In genomic region chr17:65780970-65781369, GRCm38 (mm10) we compare ENCODE assay signal across 22 mouse cellular contexts. TPM values are rescaled to one million over a fixed set of nuclear protein-coding genes. Genes with fewer than 3 reads are reported as not detected.
DNase-seq lines count a peak whose midpoint lies in the region; TF ChIP-seq lines count a peak whose summit lies in the region.
"Had no signal": no experiment of that assay in that cellular context is flagged by ENCODE, and none has a peak within 500 bp of the region (broad histone marks: within the 10 kb centered on the region; RNA-seq: fewer than 3 reads in every experiment).

No protein-coding gene starts in this region.

- H3K4me3 ChIP-seq in heart, adult 2 months = no peak overlapping the region
- H3K4me3 ChIP-seq in testis, adult 2 months (ENCODE audit: control insufficient read depth, low read depth, low read length) = peak overlapping the region; percentile 5; the same call in 1 of the 2 replicates
- H3K4me3 ChIP-seq: embryonic facial prominence, embryonic 10.5 days had no signal

- no peak for TF ChIP-seq CTCF in heart, adult 2 months (IDR thresholded peaks at IDR 0.05)
- TF ChIP-seq CTCF in testis, adult 2 months (IDR thresholded peaks at IDR 0.05; ENCODE audit: control insufficient read depth, insufficient read depth, insufficient replicate concordance, low read depth, low read length) = no peak

- no peaks in the 10 kb centered on the region; the same call in 1 of the 2 replicates for H3K4me1 ChIP-seq in heart, adult 2 months (ENCODE audit: control insufficient read depth, insufficient read depth, low read length)
- H3K4me1 ChIP-seq in testis, adult 2 months (ENCODE audit: control insufficient read depth, insufficient read depth, low read length) = peaks cover 9% of the 10 kb centered on the region

- H3K36me3 ChIP-seq in heart, adult 2 months (ENCODE audit: control insufficient read depth, insufficient read depth, low read length) = peaks cover 2% of the 10 kb centered on the region; the same call in 1 of the 2 replicates
- no peaks in the 10 kb centered on the region for H3K36me3 ChIP-seq in testis, adult 2 months (ENCODE audit: control insufficient read depth, insufficient read depth, low read length)
- H3K36me3 ChIP-seq: forebrain, embryonic 15.5 days had no signal

- 95% methylated on average over 2 of the region's 2 CpGs for WGBS in heart, adult 2 months

- no peak for TF ChIP-seq EP300 in heart, adult 2 months (IDR thresholded peaks at IDR 0.05; ENCODE audit: insufficient read depth, low read depth, low read length)

- DNase-seq in heart, adult 11 months = peak; percentile 24
- no peak for DNase-seq in heart, adult 2 months
- DNase-seq in testis, postnatal 10 days (ENCODE audit: low spot score) = no peak
- DNase-seq in adipocyte (ENCODE audit: low spot score) = peak; percentile 53
- DNase-seq in cerebellum, postnatal 10 days = no peak
- DNase-seq: adrenal gland, adult 2 months; adrenal gland, postnatal 10 days; adrenal gland, postnatal 25 days; B cell, adult 2 months; cerebellum, adult 11 months; cerebellum, adult 18-20 months; cerebellum, adult 8-10 months; cerebellum, adult 9-11 months; cerebellum, postnatal 25 days; forebrain, postnatal 0 days had no signal

- no peak overlapping the region for H3K9ac ChIP-seq in heart, adult 2 months (ENCODE audit: low read depth, low read length)
- H3K9ac ChIP-seq: embryonic facial prominence, embryonic 12.5 days; forebrain, embryonic 13.5 days; forebrain, postnatal 0 days had no signal

- H3K27ac ChIP-seq in heart, adult 2 months = no peak overlapping the region
- H3K27ac ChIP-seq in testis, adult 2 months (ENCODE audit: control insufficient read depth, insufficient read depth, low read depth, low read length) = no peak overlapping the region
- H3K27ac ChIP-seq: embryonic facial prominence, embryonic 12.5 days had no signal

- no peak for TF ChIP-seq POLR2A in heart, adult 2 months (IDR thresholded peaks at IDR 0.05; ENCODE audit: insufficient read depth, low read depth, low read length)
- no peak for TF ChIP-seq POLR2A in testis, adult 2 months (IDR thresholded peaks at IDR 0.05; ENCODE audit: control insufficient read depth, low read depth, low read length)

- H3K79me2 ChIP-seq in heart, adult 2 months (replicated peaks; ENCODE audit: control insufficient read depth, insufficient read depth, low read length) = no peaks in the 10 kb centered on the region

- intact Hi-C loops in heart, adult 2 months (cut with DNase I) = no loop called here

- no peaks in the 10 kb centered on the region for H3K27me3 ChIP-seq in heart, adult 2 months (ENCODE audit: control insufficient read depth, insufficient read depth, low read length)
- no peaks in the 10 kb centered on the region for H3K27me3 ChIP-seq in testis, adult 2 months (ENCODE audit: control insufficient read depth, insufficient read depth, low read length)
- H3K27me3 ChIP-seq: CH12.LX; embryonic facial prominence, embryonic 12.5 days; forebrain, embryonic 13.5 days; forebrain, embryonic 15.5 days; Patski had no signal

RNA-seq across cellular contexts. Expression of gene Ppp4r1, which starts 1.4 kb away (rescaled TPM):
- 10 to 100 TPM; 36.9 to 43.3 TPM for total RNA-seq in heart, adult 2 months (2021)
- polyA plus RNA-seq in heart, adult 2 months (2012; rRNA removed) = 25.3 and 50.3 TPM in 2 replicates
- 244 and 274 TPM in 2 replicates for polyA plus RNA-seq in testis, adult 2 months (2012; rRNA removed)

RNA-seq across cellular contexts. Expression of gene Rab31, which starts 8.4 kb away (rescaled TPM):
- 10 to 100 TPM; 12.5 to 16.5 TPM for total RNA-seq in heart, adult 2 months (2021)
- polyA plus RNA-seq in heart, adult 2 months (2012; rRNA removed) = 13.0 and 22.2 TPM in 2 replicates
- 25.3 and 32.1 TPM in 2 replicates for polyA plus RNA-seq in testis, adult 2 months (2012; rRNA removed)

Comparison
In these comparisons a context has a peak if more than half of its experiments do, and no peak if none do; other contexts are left out.
1. DNase-seq: peak in heart, adult 11 months (single experiment) and adipocyte (single experiment); none in heart, adult 2 months (0 of 2), testis, postnatal 10 days (single experiment) and cerebellum, postnatal 10 days (0 of 2).